Mouse (Mus musculus) olfactory bulb, adult 2 months (tissue): Measurements from ENCODE around the gene Map4k2. TPM values are rescaled to one million over a fixed set of nuclear protein-coding genes. Genes with fewer than 3 reads are reported as not detected.
A peak's percentile ranks its signal among the peaks of the same experiment; 100 is the strongest.

Experiments
- H3K27ac ChIP-seq: fragments of 200-500 bp; 2 replicates; pipeline ENCODE4 v1.5.1; 2012; ENCODE audit warnings: low read depth, low read length; ENCODE audit not compliant: insufficient read depth
- H3K4me1 ChIP-seq: fragments of 200-500 bp; 2 replicates; pipeline ENCODE4 v1.6.1; 2012; ENCODE audit warnings: low read length; ENCODE audit not compliant: control insufficient read depth, insufficient read depth
- H3K4me3 ChIP-seq: fragments of 200-500 bp; 2 replicates; pipeline ENCODE4 v1.5.1; 2012; ENCODE audit warnings: mild to moderate bottlenecking, low read depth, low read length, moderate library complexity; ENCODE audit not compliant: insufficient read depth
- CTCF ChIP-seq: fragments of 200-500 bp; IDR thresholded peaks from 2 replicates; pipeline ENCODE4 v1.5.1; 2012; ENCODE audit warnings: low read depth, mild to moderate bottlenecking, low read length, moderate library complexity; ENCODE audit not compliant: insufficient read depth
- POLR2A ChIP-seq: fragments of 200-500 bp; IDR thresholded peaks from 2 replicates; pipeline ENCODE4 v1.6.1; 2012; ENCODE audit warnings: mild to moderate bottlenecking, low read depth, low read length, moderate library complexity; ENCODE audit not compliant: insufficient read depth
- WGBS: fragments of 180-500 bp; shearing (Covaris S2); methylation state at CpG from one replicate; pipeline ENCODE4 v1.1.7; 2018; 5-methylcytosine and 5-hydroxymethylcytosine counted together
- polyA plus RNA-seq: library from polyadenylated mRNA; stranded (reverse); fragments of >200 nt; gene quantifications from 2 replicates; pipeline ENCODE4 v1.2.4, GENCODE M21; 2012; ENCODE audit warnings: low replicate concordance; ENCODE audit not compliant: missing spikeins, insufficient read depth, insufficient read length

Gene Map4k2
- polyA plus RNA-seq, 1 experiment, result 158 TPM

- Histone ChIP-seq H3K27ac (no peak overlapping the region), H3K4me1 (peaks cover 31% of the 10 kb centered on the region), H3K4me3 (peak overlapping the region; percentile 98)
- no peak for TF ChIP-seq CTCF
- no peak for TF ChIP-seq POLR2A
- 14% methylated on average over 23 of the region's 23 CpGs for WGBS
Observed at GRCm38 (mm10) chr19:6341453-6342077, 630 bp downstream of the Map4k2 start.

- peaks cover 23% of the 10 kb centered on the region for H3K4me1 ChIP-seq
- no peak overlapping the region for H3K27ac ChIP-seq
- TF ChIP-seq CTCF, result no peak
- no peak for TF ChIP-seq POLR2A
- H3K4me3 ChIP-seq, result 0 out of 2 replicates have a peak overlapping the region, but pooled peaks have one; percentile 7
- 73% methylated on average over 5 of the region's 5 CpGs for WGBS
Observed at GRCm38 (mm10) chr19:6342276-6342933, 1.5 kb downstream of the Map4k2 start.

- no peak for TF ChIP-seq CTCF
- Histone ChIP-seq H3K4me1 (peaks cover 22% of the 10 kb centered on the region), H3K27ac (no peak overlapping the region), H3K4me3 (no peak overlapping the region)
- WGBS, result 87% methylated on average over 19 of the region's 19 CpGs
Observed at GRCm38 (mm10) chr19:6343066-6343925, 2.4 kb downstream of the Map4k2 start.

- Histone ChIP-seq H3K4me1 (peaks cover 22% of the 10 kb centered on the region), H3K27ac (no peak overlapping the region), H3K4me3 (no peak overlapping the region)
- no peak for TF ChIP-seq POLR2A
- 85% methylated on average over 5 of the region's 5 CpGs for WGBS
Observed at GRCm38 (mm10) chr19:6343996-6344395, 3.1 kb downstream of the Map4k2 start.

- Histone ChIP-seq H3K4me3 (no peak overlapping the region), H3K4me1 (peaks cover 16% of the 10 kb centered on the region), H3K27ac (no peak overlapping the region)
- TF ChIP-seq CTCF (no peak), POLR2A (no peak)
- WGBS, result 88% methylated on average over 5 of the region's 5 CpGs
Observed at GRCm38 (mm10) chr19:6346023-6346422, 5.1 kb downstream of the Map4k2 start.

- TF ChIP-seq POLR2A (no peak), CTCF (no peak)
Observed at GRCm38 (mm10) chr19:6346661-6347060, 5.7 kb downstream of the Map4k2 start.

GRCm38 (mm10) chr19:6347615-6348014, 6.7 kb downstream of the Map4k2 start:
- TF ChIP-seq CTCF (no peak), POLR2A (no peak)
- Histone ChIP-seq H3K4me1 (peaks cover 11% of the 10 kb centered on the region), H3K27ac (no peak overlapping the region), H3K4me3 (no peak overlapping the region)
- WGBS, result 85% methylated on average over 4 of the region's 4 CpGs

More at GRCm38 (mm10) chr19:6346661-6347060, 5.7 kb downstream of the Map4k2 start:
- no peak overlapping the region for H3K27ac ChIP-seq
- peaks cover 17% of the 10 kb centered on the region for H3K4me1 ChIP-seq
- 88% methylated on average over 10 of the region's 10 CpGs for WGBS
- H3K4me3 ChIP-seq, result no peak overlapping the region

- 85% methylated on average over 9 of the region's 9 CpGs for WGBS
- no peak overlapping the region for H3K27ac ChIP-seq
- H3K4me1 ChIP-seq, result peaks cover 5% of the 10 kb centered on the region; the same call in 1 of the 2 replicates
- TF ChIP-seq POLR2A (no peak), CTCF (no peak)
- H3K4me3 ChIP-seq, result no peak overlapping the region
Observed at GRCm38 (mm10) chr19:6348717-6349116, 7.8 kb downstream of the Map4k2 start.

GRCm38 (mm10) chr19:6349215-6349983, 8.5 kb downstream of the Map4k2 start:
- TF ChIP-seq CTCF (no peak), POLR2A (no peak)
- Histone ChIP-seq H3K4me1 (peaks cover 5% of the 10 kb centered on the region; the same call in 1 of the 2 replicates), H3K4me3 (no peak overlapping the region), H3K27ac (no peak overlapping the region)
- 55% methylated on average over 14 of the region's 14 CpGs for whole genome bisulfite sequencing
